Comparison of ENCODE assay signal across 9 mouse cellular contexts in the genomic region with DNA sequence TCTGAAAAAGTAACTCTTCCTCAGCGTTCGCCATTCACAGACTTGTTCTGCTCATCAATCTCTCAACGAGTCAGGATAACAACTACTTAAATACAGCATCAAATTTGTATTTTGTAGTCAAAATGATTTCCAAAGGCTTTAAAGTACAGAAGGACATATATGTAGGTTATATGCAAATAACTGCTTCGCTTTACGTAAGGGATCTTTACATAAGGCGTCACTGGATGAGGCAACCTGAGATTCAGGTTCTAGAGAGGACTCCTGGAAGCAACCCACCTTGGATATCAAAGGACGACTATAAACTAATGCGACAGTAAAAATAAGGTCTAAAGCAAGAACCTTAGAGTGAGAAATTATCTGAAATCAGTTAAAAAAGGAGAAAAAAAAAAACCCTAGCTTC. TPM values are rescaled to one million over a fixed set of nuclear protein-coding genes. Genes with fewer than 3 reads are reported as not detected.
DNase-seq lines count a peak whose midpoint lies in the region; ATAC-seq and TF ChIP-seq lines count a peak whose summit lies in the region.
"Had no signal": no experiment of that assay in that cellular context is flagged by ENCODE, and none has a peak within 500 bp of the region (broad histone marks: within the 10 kb centered on the region; RNA-seq: fewer than 3 reads in every experiment).

No protein-coding gene starts in this region.

- intact Hi-C loops in heart, postnatal 10 days (cut with DNase I), result no loop called here

- no peak for TF ChIP-seq RAD21 in CH12.LX (IDR thresholded peaks at IDR 0.05; ENCODE audit: low read depth, low read length)

- peak overlapping the region; percentile 47 for H3K4me2 ChIP-seq in heart, embryonic 12.5 days
- peak overlapping the region; percentile 100 for H3K4me2 ChIP-seq in CH12.LX (ENCODE audit: insufficient read depth, low read depth, poor library complexity, severe bottlenecking)
- H3K4me2 ChIP-seq in forebrain, embryonic 14.5 days (ENCODE audit: low read length), result peak overlapping the region; percentile 86
- peak overlapping the region; percentile 73 for H3K4me2 ChIP-seq in limb, embryonic 15.5 days

- H3K27ac ChIP-seq in heart, embryonic 12.5 days (ENCODE audit: poor library complexity, severe bottlenecking), result no peak overlapping the region
- no peak overlapping the region for H3K27ac ChIP-seq in CH12.LX (ENCODE audit: insufficient read depth, low read depth)
- H3K27ac ChIP-seq in forebrain, embryonic 14.5 days (ENCODE audit: low read depth, low read length), result no peak overlapping the region
- no peak overlapping the region for H3K27ac ChIP-seq in limb, embryonic 15.5 days
- H3K27ac ChIP-seq in thymus, adult 2 months (ENCODE audit: control insufficient read depth, insufficient read depth, low read length), result no peak overlapping the region

- DNase-seq in heart, postnatal 10 days, result no peak
- no peak for DNase-seq in CH12.LX (ENCODE audit: extremely low read depth)
- no peak for DNase-seq in forebrain, embryonic 14.5 days (ENCODE audit: low spot score)
- DNase-seq in thymus, adult 2 months, result no peak
- DNase-seq in layer of hippocampus, postnatal 14 days (ENCODE audit: low spot score in 2 of 2), result no peak
- no peak for DNase-seq in adrenal gland, adult 2 months
- DNase-seq: kidney, postnatal 25 days had no signal

- no peak for TF ChIP-seq EP300 in CH12.LX (IDR thresholded peaks at IDR 0.05; ENCODE audit: low read length)

- no peaks in the 10 kb centered on the region for H3K36me3 ChIP-seq in heart, embryonic 12.5 days
- peaks cover 0 to 3% of the 10 kb centered on the region in 2 experiments for H3K36me3 ChIP-seq in CH12.LX (replicated peaks in 1 of 2; ENCODE audit: control insufficient read depth in 1 of 2, insufficient read depth in 1 of 2, low read length in 1 of 2)
- H3K36me3 ChIP-seq in forebrain, embryonic 14.5 days (ENCODE audit: control insufficient read depth, insufficient read depth, low read length), result no peaks in the 10 kb centered on the region
- no peaks in the 10 kb centered on the region for H3K36me3 ChIP-seq in limb, embryonic 15.5 days
- H3K36me3 ChIP-seq in thymus, adult 2 months (ENCODE audit: control insufficient read depth, insufficient read depth, low read length), result no peaks in the 10 kb centered on the region

- no peaks in the 10 kb centered on the region; the same call in 1 of the 2 replicates for H3K27me3 ChIP-seq in heart, embryonic 12.5 days (replicated peaks)
- peaks cover 19% of the 10 kb centered on the region for H3K27me3 ChIP-seq in CH12.LX (replicated peaks)
- H3K27me3 ChIP-seq in forebrain, embryonic 14.5 days (replicated peaks; ENCODE audit: control insufficient read depth, insufficient read depth, low read length), result no peaks in the 10 kb centered on the region
- peaks cover 6% of the 10 kb centered on the region; the same call in 1 of the 2 replicates for H3K27me3 ChIP-seq in limb, embryonic 15.5 days
- no peaks in the 10 kb centered on the region for H3K27me3 ChIP-seq in thymus, adult 2 months (ENCODE audit: control insufficient read depth, insufficient read depth, low read length)

- peak overlapping the region; percentile 45 for H3K9ac ChIP-seq in heart, embryonic 12.5 days
- H3K9ac ChIP-seq in CH12.LX (ENCODE audit: insufficient read depth, low read depth), result peak overlapping the region; percentile 78; the same call in 1 of the 2 replicates
- H3K9ac ChIP-seq in forebrain, embryonic 14.5 days (ENCODE audit: low read length), result peak overlapping the region; percentile 22; the same call in 1 of the 2 replicates
- no peak overlapping the region for H3K9ac ChIP-seq in limb, embryonic 15.5 days

- ATAC-seq in heart, embryonic 12.5 days (ENCODE audit: insufficient number of reproducible peaks, low FRiP score), result no peak
- no peak for ATAC-seq in forebrain, embryonic 14.5 days
- ATAC-seq in limb, embryonic 15.5 days (ENCODE audit: insufficient number of reproducible peaks, low FRiP score, low TSS enrichment, low read depth), result no peak

- H3K79me2 ChIP-seq in CH12.LX (replicated peaks; ENCODE audit: control insufficient read depth, extremely low read depth, insufficient read depth, poor library complexity, severe bottlenecking), result no peaks in the 10 kb centered on the region

- in situ Hi-C loops in CH12.LX (cut with MboI; ENCODE audit: low pct_ligation_motif_present, low pct_unique_long_range_greater_than_20kb, low sequenced_read_pairs), result no loop called here

- TF ChIP-seq POLR2A in CH12.LX (IDR thresholded peaks at IDR 0.05; ENCODE audit: low read depth, low read length), result no peak
- no peak for TF ChIP-seq POLR2A in thymus, adult 2 months (IDR thresholded peaks at IDR 0.05; ENCODE audit: control insufficient read depth, extremely low read depth, insufficient read depth, low read length, poor library complexity)

- WGBS in heart, embryonic 12.5 days, result 69% methylated on average over 8 of the region's 8 CpGs
- WGBS in forebrain, embryonic 14.5 days, result 72% methylated on average over 8 of the region's 8 CpGs
- WGBS in limb, embryonic 15.5 days, result 57% methylated on average over 8 of the region's 8 CpGs
- 89% methylated on average over 8 of the region's 8 CpGs for WGBS in thymus, adult 2 months

- H3K4me1 ChIP-seq in heart, embryonic 12.5 days (replicated peaks), result peaks cover 7% of the 10 kb centered on the region
- H3K4me1 ChIP-seq in CH12.LX (ENCODE audit: control insufficient read depth in 1 of 2, insufficient read depth in 2 of 2), result peaks cover 0 to 22% of the 10 kb centered on the region in 2 experiments; a peak in 1 of 4 replicates
- peaks cover 15% of the 10 kb centered on the region for H3K4me1 ChIP-seq in forebrain, embryonic 14.5 days (ENCODE audit: control insufficient read depth, insufficient read depth, low read length)
- H3K4me1 ChIP-seq in limb, embryonic 15.5 days, result peaks cover 3% of the 10 kb centered on the region; the same call in 1 of the 2 replicates
- peaks cover 5% of the 10 kb centered on the region for H3K4me1 ChIP-seq in thymus, adult 2 months (replicated peaks; ENCODE audit: control insufficient read depth, insufficient read depth, low read length)

- peak overlapping the region; percentile 86 for H3K4me3 ChIP-seq in heart, embryonic 12.5 days
- peak overlapping the region; percentile 32 to 85 (median 79) for H3K4me3 ChIP-seq in CH12.LX (replicated peaks in 1 of 3; ENCODE audit: low read depth in 2 of 3, low read length in 2 of 3, poor library complexity in 1 of 3)
- H3K4me3 ChIP-seq in forebrain, embryonic 14.5 days (ENCODE audit: low read depth, low read length), result peak overlapping the region; percentile 67
- peak overlapping the region; percentile 82 for H3K4me3 ChIP-seq in limb, embryonic 15.5 days
- no peak overlapping the region for H3K4me3 ChIP-seq in thymus, adult 2 months (ENCODE audit: control insufficient read depth, insufficient read depth, low read length)

- dilution Hi-C loops in CH12.LX (cut with MboI; ENCODE audit: extremely low pct_ligation_motif_present, extremely low pct_unique_long_range_greater_than_20kb, low sequenced_read_pairs), result no loop called here

- no peak for TF ChIP-seq CTCF in CH12.LX (conservative IDR thresholded peaks at IDR 0.05 in 1 of 2, IDR thresholded peaks at IDR 0.05 in 1 of 2; ENCODE audit: low read depth in 2 of 2, low read length in 2 of 2)
- TF ChIP-seq CTCF in thymus, adult 2 months (IDR thresholded peaks at IDR 0.05; ENCODE audit: borderline replicate concordance, control insufficient read depth, extremely low read depth, insufficient read depth, low read length, poor library complexity), result no peak

- H3K9me3 ChIP-seq in heart, embryonic 12.5 days (replicated peaks), result no peaks in the 10 kb centered on the region
- H3K9me3 ChIP-seq in CH12.LX (replicated peaks; ENCODE audit: low read length), result no peaks in the 10 kb centered on the region
- no peaks in the 10 kb centered on the region for H3K9me3 ChIP-seq in forebrain, embryonic 14.5 days (replicated peaks; ENCODE audit: control insufficient read depth, low read length)
- H3K9me3 ChIP-seq in limb, embryonic 15.5 days, result no peaks in the 10 kb centered on the region

TF ChIP-seq in CH12.LX, 34 proteins besides CTCF, POLR2A, EP300 and RAD21:
- TF ChIP-seq USF1 (IDR thresholded peaks at IDR 0.05; ENCODE audit: low read depth, low read length), result no peak

RNA-seq across cellular contexts. Expression of a gene that starts 1.5 kb away (rescaled TPM):
- 9.8 and 10.0 TPM in 2 replicates for polyA plus RNA-seq in heart, embryonic 12.5 days (2016; fragmentation: Nextera tagmentation; extraction: Ambion mirVana)
- total RNA-seq in heart, postnatal 10 days (2021), result 10 to 100 TPM; 14.9 to 15.0 TPM
- total RNA-seq in CH12.LX (2012; rRNA removed) (10.5 and 11.4 TPM in 2 replicates), CH12.LX (2014; rRNA removed) (20.5 and 23.6 TPM in 2 replicates)
- polyA plus RNA-seq in CH12.LX (2012; ENCODE audit: insufficient read length, low read depth), result 7.8 and 9.0 TPM in 2 replicates
- 9.8 and 10.0 TPM in 2 replicates for polyA plus RNA-seq in forebrain, embryonic 14.5 days (2014; fragmentation: Nextera tagmentation; extraction: Ambion mirVana)
- 9.4 and 12.8 TPM in 2 replicates for polyA plus RNA-seq in limb, embryonic 15.5 days (2015; fragmentation: Nextera tagmentation; extraction: Ambion mirVana)
- 7.3 and 8.0 TPM in 2 replicates for polyA plus RNA-seq in thymus, adult 2 months (2012; rRNA removed)
- total RNA-seq in layer of hippocampus, postnatal 14 days (2021), result 10 to 100 TPM; 26.1 to 28.1 TPM
- total RNA-seq in adrenal gland, adult 2 months (2021), result 10 to 100 TPM; 27.3 to 30.7 TPM
- polyA plus RNA-seq in adrenal gland, adult 2 months (2012; rRNA removed), result 3.8 and 5.0 TPM in 2 replicates

RNA-seq across cellular contexts. Expression of a gene that starts 37.3 kb away (rescaled TPM):
- polyA plus RNA-seq in heart, embryonic 12.5 days (2016; fragmentation: Nextera tagmentation; extraction: Ambion mirVana), result 34.3 and 38.1 TPM in 2 replicates
- total RNA-seq in heart, postnatal 10 days (2021), result 10 to 100 TPM; 16.4 to 22.7 TPM
- total RNA-seq in CH12.LX (2012; rRNA removed), result 23.4 and 25.5 TPM in 2 replicates
- 53.4 and 60.3 TPM in 2 replicates for total RNA-seq in CH12.LX (2014; rRNA removed)
- 42.0 and 42.3 TPM in 2 replicates for polyA plus RNA-seq in CH12.LX (2012; ENCODE audit: insufficient read length, low read depth)
- 76.0 and 79.2 TPM in 2 replicates for polyA plus RNA-seq in forebrain, embryonic 14.5 days (2014; fragmentation: Nextera tagmentation; extraction: Ambion mirVana)
- polyA plus RNA-seq in limb, embryonic 15.5 days (2015; fragmentation: Nextera tagmentation; extraction: Ambion mirVana), result 47.5 and 48.0 TPM in 2 replicates
- polyA plus RNA-seq in thymus, adult 2 months (2012; rRNA removed), result 38.3 and 40.5 TPM in 2 replicates
- 10 to 100 TPM; 31.0 to 31.7 TPM for total RNA-seq in layer of hippocampus, postnatal 14 days (2021)
- 10 to 100 TPM; 24.8 to 35.7 TPM for total RNA-seq in adrenal gland, adult 2 months (2021)
- polyA plus RNA-seq in adrenal gland, adult 2 months (2012; rRNA removed), result 39.1 and 42.4 TPM in 2 replicates

Comparison
In these comparisons a context has a peak if more than half of its experiments do, and no peak if none do; other contexts are left out.
1. H3K4me2 ChIP-seq: peak in every context shown above with its lines; median percentile 100 in CH12.LX; 86 in forebrain, embryonic 14.5 days; 73 in limb, embryonic 15.5 days; 47 in heart, embryonic 12.5 days.